Mouse (Mus musculus): ENCODE data around the gene Liph. TPM values are rescaled to one million over a fixed set of nuclear protein-coding genes. Genes with fewer than 3 reads are reported as not detected.
"Not testable (repeated sequence)": the region's sequence is repeated elsewhere in the genome, so short reads cannot be mapped to it uniquely, and the experiment has no call there.

Liph gene
- polyA plus RNA-seq, 1 experiment from 2014 or later: 11.2 TPM

GRCm38 (mm10) chr16:21971446-21971845 is 24.0 kb downstream of the Liph start:
- H3K9ac ChIP-seq: no peak overlapping the region
- H3K4me3 ChIP-seq: no peak overlapping the region
- 41% methylated on average over 4 of the region's 4 CpGs for WGBS
- H3K4me2 ChIP-seq: no peak overlapping the region
- no peaks in the 10 kb centered on the region for H3K27me3 ChIP-seq
- no peaks in the 10 kb centered on the region for H3K9me3 ChIP-seq
- no peaks in the 10 kb centered on the region for H3K36me3 ChIP-seq
- peaks cover 5% of the 10 kb centered on the region for H3K4me1 ChIP-seq
- ATAC-seq (ENCODE audit: insufficient number of reproducible peaks, low FRiP score, low TSS enrichment, low read depth): no peak
- no peak overlapping the region for H3K27ac ChIP-seq

- Histone ChIP-seq H3K36me3 (no peaks in the 10 kb centered on the region), H3K9me3 (no peaks in the 10 kb centered on the region), H3K4me1 (no peaks in the 10 kb centered on the region), H3K4me2 (no peak overlapping the region), H3K27me3 (no peaks in the 10 kb centered on the region), H3K9ac (no peak overlapping the region), H3K27ac (no peak overlapping the region), H3K4me3 (no peak overlapping the region)
- no peak for ATAC-seq (ENCODE audit: insufficient number of reproducible peaks, low FRiP score, low TSS enrichment, low read depth)
- WGBS: 86% methylated on average over 6 of the region's 6 CpGs
Measured at GRCm38 (mm10) chr16:21970536-21970935, 24.9 kb downstream of the Liph start.

- 61% methylated on average over 5 of the region's 5 CpGs for WGBS
- no peak; the same call in 1 of the 2 replicates for ATAC-seq (ENCODE audit: insufficient number of reproducible peaks, low FRiP score, low TSS enrichment, low read depth)
- Histone ChIP-seq H3K27me3 (no peaks in the 10 kb centered on the region), H3K9ac (no peak overlapping the region), H3K9me3 (no peaks in the 10 kb centered on the region), H3K27ac (no peak overlapping the region), H3K4me3 (no peak overlapping the region), H3K36me3 (no peaks in the 10 kb centered on the region), H3K4me2 (no peak overlapping the region), H3K4me1 (no peaks in the 10 kb centered on the region)
Measured at GRCm38 (mm10) chr16:21969874-21970273, 25.6 kb downstream of the Liph start.

- Histone ChIP-seq H3K9ac (no peak overlapping the region), H3K4me3 (no peak overlapping the region), H3K4me2 (no peak overlapping the region), H3K27ac (no peak overlapping the region), H3K9me3 (no peaks in the 10 kb centered on the region), H3K4me1 (no peaks in the 10 kb centered on the region), H3K36me3 (no peaks in the 10 kb centered on the region), H3K27me3 (no peaks in the 10 kb centered on the region)
- no peak for ATAC-seq (ENCODE audit: insufficient number of reproducible peaks, low FRiP score, low TSS enrichment, low read depth)
- WGBS: 68% methylated on average over 3 of the region's 3 CpGs
Measured at GRCm38 (mm10) chr16:21965576-21965975, 29.9 kb downstream of the Liph start.

GRCm38 (mm10) chr16:21955591-21955990 is 39.9 kb downstream of the Liph start:
- no peak for ATAC-seq (ENCODE audit: insufficient number of reproducible peaks, low FRiP score, low TSS enrichment, low read depth)
- H3K4me3 ChIP-seq: no peak overlapping the region

GRCm38 (mm10) chr16:21946761-21947715 is 48.4 kb downstream of the Liph start, which contains the start of gene Tmem41a:
Gene Tmem41a (minus strand): TSS chr16:21947552.
- peak; percentile 95 for ATAC-seq (ENCODE audit: insufficient number of reproducible peaks, low FRiP score, low TSS enrichment, low read depth)
- H3K9me3 ChIP-seq: no peaks in the 10 kb centered on the region
- no peaks in the 10 kb centered on the region for H3K36me3 ChIP-seq
- H3K4me3 ChIP-seq: peak within 1 kb of the TSS; percentile 82
- peak within 1 kb of the TSS; percentile 78 for H3K27ac ChIP-seq
- H3K9ac ChIP-seq: peak within 1 kb of the TSS; percentile 74
- H3K4me2 ChIP-seq: peak within 1 kb of the TSS; percentile 86
- H3K4me1 ChIP-seq: peaks cover 10% of the 10 kb centered on the region
- WGBS: under 1% methylated on average over 62 of the region's 63 CpGs
- H3K27me3 ChIP-seq: no peaks in the 10 kb centered on the region

More at GRCm38 (mm10) chr16:21955591-21955990, 39.9 kb downstream of the Liph start:
- Histone ChIP-seq H3K36me3 (no peaks in the 10 kb centered on the region), H3K27ac (no peak overlapping the region), H3K27me3 (no peaks in the 10 kb centered on the region), H3K4me2 (no peak overlapping the region), H3K9me3 (no peaks in the 10 kb centered on the region), H3K4me1 (no peaks in the 10 kb centered on the region), H3K9ac (no peak overlapping the region)
- WGBS: 68% methylated on average over 12 of the region's 12 CpGs

GRCm38 (mm10) chr16:21928471-21928870 is 67.0 kb downstream of the Liph start:
- no peaks in the 10 kb centered on the region for H3K9me3 ChIP-seq
- no peak overlapping the region for H3K27ac ChIP-seq
- peaks cover 16% of the 10 kb centered on the region for H3K36me3 ChIP-seq
- no peaks in the 10 kb centered on the region for H3K4me1 ChIP-seq
- WGBS: 55% methylated on average over 13 of the region's 13 CpGs
- no peak overlapping the region for H3K9ac ChIP-seq
- no peak overlapping the region for H3K4me2 ChIP-seq
- no peak overlapping the region for H3K4me3 ChIP-seq
- H3K27me3 ChIP-seq: no peaks in the 10 kb centered on the region
- ATAC-seq (ENCODE audit: insufficient number of reproducible peaks, low FRiP score, low TSS enrichment, low read depth): no peak

GRCm38 (mm10) chr16:21916681-21917080 is 78.8 kb downstream of the Liph start:
- no peaks in the 10 kb centered on the region for H3K36me3 ChIP-seq
- no peaks in the 10 kb centered on the region for H3K4me1 ChIP-seq
- H3K9ac ChIP-seq: no peak overlapping the region
- H3K27ac ChIP-seq: no peak overlapping the region
- WGBS: 64% methylated on average over 7 of the region's 7 CpGs
- no peak overlapping the region for H3K4me3 ChIP-seq
- no peaks in the 10 kb centered on the region for H3K27me3 ChIP-seq
- H3K4me2 ChIP-seq: no peak overlapping the region
- ATAC-seq (ENCODE audit: insufficient number of reproducible peaks, low FRiP score, low TSS enrichment, low read depth): no peak
- H3K9me3 ChIP-seq: no peaks in the 10 kb centered on the region

GRCm38 (mm10) chr16:21913347-21913746 is 82.1 kb downstream of the Liph start:
- 91% methylated on average over 6 of the region's 6 CpGs for whole genome bisulfite sequencing
- peaks cover 2% of the 10 kb centered on the region; the same call in 1 of the 2 replicates for H3K36me3 ChIP-seq
- H3K27me3 ChIP-seq: no peaks in the 10 kb centered on the region
- H3K27ac ChIP-seq: no peak overlapping the region
- no peak for ATAC-seq (ENCODE audit: insufficient number of reproducible peaks, low FRiP score, low TSS enrichment, low read depth)
- H3K4me2 ChIP-seq: no peak overlapping the region
- H3K4me1 ChIP-seq: no peaks in the 10 kb centered on the region
- H3K9me3 ChIP-seq: no peaks in the 10 kb centered on the region
- H3K4me3 ChIP-seq: no peak overlapping the region
- H3K9ac ChIP-seq: no peak overlapping the region

GRCm38 (mm10) chr16:21908906-21909305 is 86.6 kb downstream of the Liph start:
- not testable (repeated sequence) for H3K27me3 ChIP-seq; H3K9ac ChIP-seq; H3K4me1 ChIP-seq; H3K27ac ChIP-seq; H3K36me3 ChIP-seq; H3K4me2 ChIP-seq; H3K9me3 ChIP-seq; H3K4me3 ChIP-seq; ATAC-seq (ENCODE audit: insufficient number of reproducible peaks, low FRiP score, low TSS enrichment, low read depth)
- WGBS: 44% methylated on average over 7 of the region's 8 CpGs

- Histone ChIP-seq H3K4me1 (no peaks in the 10 kb centered on the region), H3K27ac (no peak overlapping the region), H3K4me2 (no peak overlapping the region), H3K9ac (no peak overlapping the region), H3K36me3 (peaks cover 5% of the 10 kb centered on the region; the same call in 1 of the 2 replicates), H3K4me3 (no peak overlapping the region), H3K9me3 (no peaks in the 10 kb centered on the region), H3K27me3 (no peaks in the 10 kb centered on the region)
- WGBS: 93% methylated on average over 6 of the region's 6 CpGs
- ATAC-seq (ENCODE audit: insufficient number of reproducible peaks, low FRiP score, low TSS enrichment, low read depth): no peak
Measured at GRCm38 (mm10) chr16:21906902-21907301, 88.6 kb downstream of the Liph start.

GRCm38 (mm10) chr16:21905996-21906395 is 89.5 kb downstream of the Liph start:
- ATAC-seq (ENCODE audit: insufficient number of reproducible peaks, low FRiP score, low TSS enrichment, low read depth): no peak
- Histone ChIP-seq H3K27me3 (no peaks in the 10 kb centered on the region), H3K4me1 (no peaks in the 10 kb centered on the region), H3K27ac (no peak overlapping the region), H3K4me3 (no peak overlapping the region), H3K4me2 (no peak overlapping the region), H3K9me3 (no peaks in the 10 kb centered on the region), H3K9ac (no peak overlapping the region), H3K36me3 (peaks cover 5% of the 10 kb centered on the region; the same call in 1 of the 2 replicates)
- WGBS: 87% methylated on average over 7 of the region's 7 CpGs
